ENCODE assay signal across 15 mouse cellular contexts in the genomic region with DNA sequence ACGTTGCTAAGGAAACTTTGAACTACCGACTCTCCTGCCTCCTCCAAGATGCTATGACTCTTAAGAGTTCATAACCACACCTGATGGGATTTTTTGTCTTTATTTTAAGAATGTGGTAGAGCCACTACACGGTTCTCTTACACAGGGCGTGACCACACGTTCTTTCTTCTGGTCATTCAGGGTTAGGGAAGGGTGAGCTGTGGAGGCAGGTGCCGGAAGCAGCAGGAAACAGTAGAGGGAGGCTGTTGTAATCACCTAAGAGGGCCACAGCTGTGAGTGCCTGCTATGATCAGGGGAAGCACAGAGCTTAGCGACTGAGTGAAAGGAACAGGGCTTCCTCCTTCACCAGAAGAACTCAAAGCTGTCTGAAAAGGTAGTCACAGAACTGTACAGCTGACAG. TPM values are rescaled to one million over a fixed set of nuclear protein-coding genes. Genes with fewer than 3 reads are reported as not detected.
A peak's percentile ranks its signal among the peaks of the same experiment; 100 is the strongest.
DNase-seq lines count a peak whose midpoint lies in the region; ATAC-seq and TF ChIP-seq lines count a peak whose summit lies in the region.
"Had no signal": no experiment of that assay in that cellular context is flagged by ENCODE, and none has a peak within 500 bp of the region (broad histone marks: within the 10 kb centered on the region; RNA-seq: fewer than 3 reads in every experiment).

No protein-coding gene starts in this region.

- H3K4me2 ChIP-seq in liver, postnatal 0 days (ENCODE audit: low read depth, low read length) = no peak overlapping the region
- H3K4me2 ChIP-seq: heart, embryonic 15.5 days; limb, embryonic 12.5 days; midbrain, embryonic 13.5 days had no signal

- peak; percentile 29 for DNase-seq in A20 (ENCODE audit: low read depth, low spot score)
- DNase-seq in R1 (ENCODE audit: low read depth, low spot score) = peak; percentile 87
- no peak for DNase-seq in liver, postnatal 0 days
- DNase-seq in right cerebral cortex, postnatal 14 days = no peak
- DNase-seq in gastrocnemius, postnatal 10 days = no peak
- DNase-seq in cerebellum, adult 9-10 months = no peak
- no peak for DNase-seq in left cerebral cortex, postnatal 10 days (ENCODE audit: extremely low spot score in 1 of 2, low spot score in 2 of 2)
- DNase-seq: adrenal gland, adult 8-10 months; cerebellum, adult 8-10 months had no signal

- no peaks in the 10 kb centered on the region for H3K36me3 ChIP-seq in liver, postnatal 0 days (replicated peaks; ENCODE audit: insufficient read depth, low read length)
- H3K36me3 ChIP-seq: G1E; heart, embryonic 15.5 days; limb, embryonic 12.5 days; midbrain, embryonic 13.5 days had no signal

- 46% methylated on average over 7 of the region's 7 CpGs for WGBS in liver, postnatal 0 days (ENCODE audit: insufficient replicate concordance)

- H3K4me3 ChIP-seq in liver, postnatal 0 days (ENCODE audit: low read depth, low read length) = no peak overlapping the region
- H3K4me3 ChIP-seq: heart, embryonic 15.5 days; limb, embryonic 12.5 days; midbrain, embryonic 13.5 days had no signal

- no peak overlapping the region for H3K9ac ChIP-seq in liver, postnatal 0 days (replicated peaks)
- H3K9ac ChIP-seq: heart, embryonic 15.5 days; limb, embryonic 12.5 days; midbrain, embryonic 13.5 days had no signal

- H3K27me3 ChIP-seq in liver, postnatal 0 days (ENCODE audit: insufficient read depth, low read length) = no peaks in the 10 kb centered on the region
- H3K27me3 ChIP-seq: heart, embryonic 15.5 days; midbrain, embryonic 13.5 days had no signal

- intact Hi-C loops in left cerebral cortex, postnatal 10 days (cut with DNase I) = no loop called here

- ATAC-seq in liver, postnatal 0 days = no peak
- ATAC-seq in neutrophil, adult 5-6 weeks (ENCODE audit: extremely low read depth, insufficient number of reproducible peaks, low FRiP score, poor library complexity, severe bottlenecking) = peak; percentile 25; the same call in 1 of the 2 replicates
- ATAC-seq: intestine, postnatal 0 days; midbrain, embryonic 13.5 days had no signal

- TF ChIP-seq CTCF in liver, postnatal 0 days (IDR thresholded peaks at IDR 0.05; ENCODE audit: low read depth) = no peak

- H3K9me3 ChIP-seq in liver, postnatal 0 days (ENCODE audit: low read length) = no peaks in the 10 kb centered on the region
- H3K9me3 ChIP-seq: G1E; heart, embryonic 15.5 days; limb, embryonic 12.5 days; midbrain, embryonic 13.5 days had no signal

- H3K4me1 ChIP-seq in liver, postnatal 0 days (ENCODE audit: insufficient read depth) = peaks cover 67% of the 10 kb centered on the region

- TF ChIP-seq EP300 in liver, postnatal 0 days (IDR thresholded peaks at IDR 0.05; ENCODE audit: low read depth) = no peak

- peak overlapping the region; percentile 41 for H3K27ac ChIP-seq in liver, postnatal 0 days (ENCODE audit: low read depth)
- H3K27ac ChIP-seq: heart, embryonic 15.5 days; limb, embryonic 12.5 days; midbrain, embryonic 13.5 days had no signal

RNA-seq across cellular contexts. Expression of a gene that starts 50.6 kb away (rescaled TPM):
- polyA plus RNA-seq in liver, postnatal 0 days (2015; fragmentation: Nextera tagmentation; extraction: Ambion mirVana) = 10.8 and 11.0 TPM in 2 replicates
- 37.7 and 42.5 TPM in 2 replicates for total RNA-seq in neutrophil, adult 5-6 weeks (2017)
- total RNA-seq in gastrocnemius, postnatal 10 days (2021) = 10 to 100 TPM; 78.2 to 88.3 TPM
- total RNA-seq in left cerebral cortex, postnatal 10 days (2021) = 10 to 100 TPM; 86.2 to 89.1 TPM

Comparison
In these comparisons a context has a peak if more than half of its experiments do, and no peak if none do; other contexts are left out.
1. DNase-seq: peak in A20 (single experiment) and R1 (single experiment); none in liver, postnatal 0 days (single experiment), right cerebral cortex, postnatal 14 days (single experiment), gastrocnemius, postnatal 10 days (single experiment), cerebellum, adult 9-10 months (single experiment) and left cerebral cortex, postnatal 10 days (0 of 2).